In genomic region chr10:79840644-79841551, GRCm38 (mm10) we compare ENCODE assay signal across 8 mouse cellular contexts. TPM values are rescaled to one million over a fixed set of nuclear protein-coding genes. Genes with fewer than 3 reads are reported as not detected.
A peak's percentile ranks its signal among the peaks of the same experiment; 100 is the strongest.
DNase-seq lines count a peak whose midpoint lies in the region; ATAC-seq and TF ChIP-seq lines count a peak whose summit lies in the region.

No protein-coding gene starts in this region.

- WGBS in embryonic facial prominence, embryonic 11.5 days: under 1% methylated on average over 24 of the region's 24 CpGs
- under 1% methylated on average over 24 of the region's 24 CpGs for WGBS in heart, adult 2 months
- WGBS in kidney, adult 2 months: 1% methylated on average over 24 of the region's 24 CpGs
- 0% methylated on average over 24 of the region's 24 CpGs for whole genome bisulfite sequencing in limb, embryonic 15.5 days
- under 1% methylated on average over 24 of the region's 24 CpGs for WGBS in midbrain, embryonic 15.5 days

- peak overlapping the region; percentile 71 for H3K4me2 ChIP-seq in embryonic facial prominence, embryonic 11.5 days (ENCODE audit: low read depth, low read length)
- peak overlapping the region; percentile 69 for H3K4me2 ChIP-seq in limb, embryonic 15.5 days
- peak overlapping the region; percentile 54 for H3K4me2 ChIP-seq in midbrain, embryonic 15.5 days

- peak overlapping the region; percentile 16 for H3K4me3 ChIP-seq in embryonic facial prominence, embryonic 11.5 days (ENCODE audit: low read depth, low read length)
- peak overlapping the region; percentile 60 for H3K4me3 ChIP-seq in heart, adult 2 months
- H3K4me3 ChIP-seq in kidney, adult 2 months (ENCODE audit: insufficient read depth, low read depth, low read length): peak overlapping the region; percentile 44
- peak overlapping the region; percentile 39 for H3K4me3 ChIP-seq in limb, embryonic 15.5 days
- peak overlapping the region; percentile 30 for H3K4me3 ChIP-seq in midbrain, embryonic 15.5 days

- H3K4me1 ChIP-seq in embryonic facial prominence, embryonic 11.5 days (ENCODE audit: control insufficient read depth, insufficient read depth, low read length): no peaks in the 10 kb centered on the region
- peaks cover 7% of the 10 kb centered on the region for H3K4me1 ChIP-seq in heart, adult 2 months (ENCODE audit: control insufficient read depth, insufficient read depth, low read length)
- peaks cover 4% of the 10 kb centered on the region; the same call in 1 of the 2 replicates for H3K4me1 ChIP-seq in kidney, adult 2 months (ENCODE audit: control insufficient read depth, insufficient read depth, low read length)
- H3K4me1 ChIP-seq in limb, embryonic 15.5 days: peaks cover 28% of the 10 kb centered on the region
- peaks cover 17% of the 10 kb centered on the region for H3K4me1 ChIP-seq in midbrain, embryonic 15.5 days

- H3K9ac ChIP-seq in embryonic facial prominence, embryonic 11.5 days (replicated peaks; ENCODE audit: low read length): peak overlapping the region; percentile 60
- H3K9ac ChIP-seq in heart, adult 2 months (ENCODE audit: low read depth, low read length): peak overlapping the region; percentile 62
- H3K9ac ChIP-seq in limb, embryonic 15.5 days: peak overlapping the region; percentile 26; the same call in 1 of the 2 replicates
- no peak overlapping the region; the same call in 1 of the 2 replicates for H3K9ac ChIP-seq in midbrain, embryonic 15.5 days

- peak overlapping the region; percentile 53 for H3K27ac ChIP-seq in embryonic facial prominence, embryonic 11.5 days (replicated peaks; ENCODE audit: low read depth, low read length)
- H3K27ac ChIP-seq in heart, adult 2 months: peak overlapping the region; percentile 93
- H3K27ac ChIP-seq in kidney, adult 2 months (ENCODE audit: insufficient read depth, low read depth, low read length): peak overlapping the region; percentile 82
- H3K27ac ChIP-seq in limb, embryonic 15.5 days: peak overlapping the region; percentile 95
- H3K27ac ChIP-seq in midbrain, embryonic 15.5 days: peak overlapping the region; percentile 30

- 0 out of 2 replicates have a peak, but pooled peaks have one; percentile 36 for TF ChIP-seq EP300 in heart, adult 2 months (IDR thresholded peaks at IDR 0.05; ENCODE audit: insufficient read depth, low read depth, low read length)

- peak; percentile 92 for TF ChIP-seq POLR2A in heart, adult 2 months (IDR thresholded peaks at IDR 0.05; ENCODE audit: insufficient read depth, low read depth, low read length)
- TF ChIP-seq POLR2A in kidney, adult 2 months (IDR thresholded peaks at IDR 0.05; ENCODE audit: low read depth, low read length): no peak

- H3K9me3 ChIP-seq in embryonic facial prominence, embryonic 11.5 days (replicated peaks; ENCODE audit: control insufficient read depth, low read length): no peaks in the 10 kb centered on the region
- no peaks in the 10 kb centered on the region for H3K9me3 ChIP-seq in limb, embryonic 15.5 days
- H3K9me3 ChIP-seq in midbrain, embryonic 15.5 days: no peaks in the 10 kb centered on the region

- peak; percentile 87 for ATAC-seq in embryonic facial prominence, embryonic 11.5 days (replicated peaks; ENCODE audit: insufficient number of reproducible peaks, low FRiP score, low TSS enrichment, low read depth)
- peak; percentile 93 for ATAC-seq in limb, embryonic 15.5 days (ENCODE audit: insufficient number of reproducible peaks, low FRiP score, low TSS enrichment, low read depth)
- peak; percentile 77 for ATAC-seq in midbrain, embryonic 15.5 days (replicated peaks)

- TF ChIP-seq CTCF in heart, adult 2 months (IDR thresholded peaks at IDR 0.05): peak; percentile 46
- no peak for TF ChIP-seq CTCF in kidney, adult 2 months (conservative IDR thresholded peaks at IDR 0.05; ENCODE audit: insufficient read depth, insufficient read length, low read depth, low read length)

- peak; percentile 67 for DNase-seq in ovary, adult 18-20 months (ENCODE audit: low spot score)
- no peak for DNase-seq in ovary, postnatal 10 days (ENCODE audit: low spot score)
- DNase-seq in embryonic facial prominence, embryonic 11.5 days (ENCODE audit: low spot score): peak; percentile 83
- peak; percentile 70 to 75 for DNase-seq in heart, adult 2 months
- peak; percentile 89 for DNase-seq in kidney, adult 2 months
- DNase-seq in testis, postnatal 14 days (ENCODE audit: low spot score): peak; percentile 59

- H3K79me2 ChIP-seq in heart, adult 2 months (replicated peaks; ENCODE audit: control insufficient read depth, insufficient read depth, low read length): no peaks in the 10 kb centered on the region

- no peaks in the 10 kb centered on the region for H3K36me3 ChIP-seq in embryonic facial prominence, embryonic 11.5 days (replicated peaks; ENCODE audit: control insufficient read depth, insufficient read depth, low read depth, low read length)
- no peaks in the 10 kb centered on the region for H3K36me3 ChIP-seq in heart, adult 2 months (ENCODE audit: control insufficient read depth, insufficient read depth, low read length)
- no peaks in the 10 kb centered on the region for H3K36me3 ChIP-seq in kidney, adult 2 months (ENCODE audit: control insufficient read depth, insufficient read depth, low read length)
- H3K36me3 ChIP-seq in limb, embryonic 15.5 days: no peaks in the 10 kb centered on the region
- H3K36me3 ChIP-seq in midbrain, embryonic 15.5 days (replicated peaks): no peaks in the 10 kb centered on the region

- intact Hi-C loops in heart, adult 2 months (cut with DNase I): loop anchor here (1.0 kb wide), 1 partner anchor 11 kb away; no protein-coding TSS in a partner anchor

- no peaks in the 10 kb centered on the region for H3K27me3 ChIP-seq in embryonic facial prominence, embryonic 11.5 days (ENCODE audit: control insufficient read depth, insufficient read depth, low read length)
- no peaks in the 10 kb centered on the region for H3K27me3 ChIP-seq in heart, adult 2 months (ENCODE audit: control insufficient read depth, insufficient read depth, low read length)
- H3K27me3 ChIP-seq in kidney, adult 2 months (replicated peaks; ENCODE audit: control insufficient read depth, insufficient read depth, low read length): no peaks in the 10 kb centered on the region
- H3K27me3 ChIP-seq in limb, embryonic 15.5 days: no peaks in the 10 kb centered on the region
- H3K27me3 ChIP-seq in midbrain, embryonic 15.5 days (replicated peaks): no peaks in the 10 kb centered on the region

RNA-seq across cellular contexts. Expression of gene Ptbp1, which starts 13.3 kb away (rescaled TPM):
- polyA plus RNA-seq in embryonic facial prominence, embryonic 11.5 days (2014; fragmentation: Nextera tagmentation; extraction: Ambion mirVana): 237 and 257 TPM in 2 replicates
- total RNA-seq in heart, adult 2 months (2021): 10 to 100 TPM; 43.9 to 51.8 TPM
- polyA plus RNA-seq in heart, adult 2 months (2012; rRNA removed): 47.5 and 52.6 TPM in 2 replicates
- polyA plus RNA-seq in kidney, adult 2 months (2012; rRNA removed): 184 and 198 TPM in 2 replicates
- polyA plus RNA-seq in limb, embryonic 15.5 days (2015; fragmentation: Nextera tagmentation; extraction: Ambion mirVana): 301 and 303 TPM in 2 replicates
- 72.7 and 79.4 TPM in 2 replicates for polyA plus RNA-seq in midbrain, embryonic 15.5 days (2015; fragmentation: Nextera tagmentation; extraction: Ambion mirVana)

RNA-seq across cellular contexts. Expression of gene Misp, which starts 20.1 kb away (rescaled TPM):
- 0.39 and 0.82 TPM in 2 replicates for polyA plus RNA-seq in embryonic facial prominence, embryonic 11.5 days (2014; fragmentation: Nextera tagmentation; extraction: Ambion mirVana)
- under 1 TPM; 0.50 to 0.52 TPM for total RNA-seq in heart, adult 2 months (2021)
- polyA plus RNA-seq in heart, adult 2 months (2012; rRNA removed): 0.26 and 0.82 TPM in 2 replicates
- polyA plus RNA-seq in kidney, adult 2 months (2012; rRNA removed): 17.9 and 19.9 TPM in 2 replicates
- 0.56 and 1.6 TPM in 2 replicates for polyA plus RNA-seq in limb, embryonic 15.5 days (2015; fragmentation: Nextera tagmentation; extraction: Ambion mirVana)
- polyA plus RNA-seq in midbrain, embryonic 15.5 days (2015; fragmentation: Nextera tagmentation; extraction: Ambion mirVana): 0.23 and 0.85 TPM in 2 replicates

RNA-seq across cellular contexts. Expression of gene Prtn3, which starts 33.4 kb away (rescaled TPM):
- 10.9 and 11.2 TPM in 2 replicates for polyA plus RNA-seq in embryonic facial prominence, embryonic 11.5 days (2014; fragmentation: Nextera tagmentation; extraction: Ambion mirVana)
- 1 to 10 TPM in 1 of 2 experiments, under 1 TPM in 1; 0.55 to 1.2 TPM for total RNA-seq in heart, adult 2 months (2021)
- polyA plus RNA-seq in heart, adult 2 months (2012; rRNA removed): 0.84 TPM in 1 of 2 replicates, not detected in the other
- polyA plus RNA-seq in kidney, adult 2 months (2012; rRNA removed): 0.67 and 0.99 TPM in 2 replicates
- 3.7 and 5.1 TPM in 2 replicates for polyA plus RNA-seq in limb, embryonic 15.5 days (2015; fragmentation: Nextera tagmentation; extraction: Ambion mirVana)
- polyA plus RNA-seq in midbrain, embryonic 15.5 days (2015; fragmentation: Nextera tagmentation; extraction: Ambion mirVana): 12.2 and 13.3 TPM in 2 replicates

RNA-seq across cellular contexts. Expression of gene Plppr3, which starts 33.5 kb away (rescaled TPM):
- 78.3 and 85.8 TPM in 2 replicates for polyA plus RNA-seq in embryonic facial prominence, embryonic 11.5 days (2014; fragmentation: Nextera tagmentation; extraction: Ambion mirVana)
- under 1 TPM; 0.20 to 0.31 TPM for total RNA-seq in heart, adult 2 months (2021)
- 0.50 and 0.80 TPM in 2 replicates for polyA plus RNA-seq in heart, adult 2 months (2012; rRNA removed)
- 2.7 and 3.2 TPM in 2 replicates for polyA plus RNA-seq in kidney, adult 2 months (2012; rRNA removed)
- polyA plus RNA-seq in limb, embryonic 15.5 days (2015; fragmentation: Nextera tagmentation; extraction: Ambion mirVana): 53.0 and 60.1 TPM in 2 replicates
- 496 and 503 TPM in 2 replicates for polyA plus RNA-seq in midbrain, embryonic 15.5 days (2015; fragmentation: Nextera tagmentation; extraction: Ambion mirVana)

RNA-seq across cellular contexts. Expression of gene Elane, which starts 45.1 kb away (rescaled TPM):
- polyA plus RNA-seq in embryonic facial prominence, embryonic 11.5 days (2014; fragmentation: Nextera tagmentation; extraction: Ambion mirVana): 0.50 and 0.88 TPM in 2 replicates
- not detected for total RNA-seq in heart, adult 2 months (2021)
- polyA plus RNA-seq in heart, adult 2 months (2012; rRNA removed): 0.23 TPM in 1 of 2 replicates, not detected in the other
- 0.10 TPM in 1 of 2 replicates, not detected in the other for polyA plus RNA-seq in kidney, adult 2 months (2012; rRNA removed)
- 0.36 and 0.40 TPM in 2 replicates for polyA plus RNA-seq in limb, embryonic 15.5 days (2015; fragmentation: Nextera tagmentation; extraction: Ambion mirVana)
- 1.2 TPM in 1 of 2 replicates, not detected in the other for polyA plus RNA-seq in midbrain, embryonic 15.5 days (2015; fragmentation: Nextera tagmentation; extraction: Ambion mirVana)

Comparison
In these comparisons a context has a peak if more than half of its experiments do, and no peak if none do; other contexts are left out.
1. H3K27ac ChIP-seq: peak in every context shown above with its lines; median percentile 95 in limb, embryonic 15.5 days; 93 in heart, adult 2 months; 82 in kidney, adult 2 months; 53 in embryonic facial prominence, embryonic 11.5 days; 30 in midbrain, embryonic 15.5 days.